Mouse (Mus musculus) lung, postnatal 0 days (tissue): ENCODE results near the gene Gpc6. TPM values are rescaled to one million over a fixed set of nuclear protein-coding genes. Genes with fewer than 3 reads are reported as not detected.

Source experiments
- ATAC-seq: fragments of 200-750 bp; cut with Nextera tagmentation; 2 replicates; pipeline ENCODE4 v1.8.0; 2017; ENCODE audit warnings: moderate library complexity
- DNase-seq: peaks from one replicate; pipeline ENCODE4 v3.0.0-alpha.2; 2016; ENCODE audit warnings: low spot score
- H3K27ac ChIP-seq: fragments of 300-500 bp; sonication (generic); 2 replicates; pipeline ENCODE4 v1.5.1; 2014; ENCODE audit warnings: antibody characterized with exemption, mild to moderate bottlenecking, low read length, mixed read lengths
- H3K27me3 ChIP-seq: fragments of 300-500 bp; sonication (generic); replicated peaks from 2 replicates; pipeline ENCODE4 v1.6.1; 2014; ENCODE audit warnings: low read length, mixed read lengths; ENCODE audit not compliant: insufficient read depth
- H3K36me3 ChIP-seq: fragments of 300-500 bp; sonication (generic); 2 replicates; pipeline ENCODE4 v1.6.1; 2014; ENCODE audit warnings: low read length, mixed read lengths; ENCODE audit not compliant: insufficient read depth
- H3K4me1 ChIP-seq: fragments of 300-500 bp; sonication (generic); 2 replicates; pipeline ENCODE4 v1.6.1; 2014; ENCODE audit warnings: antibody characterized with exemption, low read depth, low read length, mixed read lengths; ENCODE audit not compliant: insufficient read depth
- H3K4me2 ChIP-seq: fragments of 300-500 bp; sonication (generic); replicated peaks from 2 replicates; pipeline ENCODE4 v1.6.1; 2014; ENCODE audit warnings: low read depth, mild to moderate bottlenecking, low read length, moderate library complexity, mixed read lengths
- H3K4me3 ChIP-seq: fragments of 300-500 bp; sonication (generic); 2 replicates; pipeline ENCODE4 v1.5.1; 2014; ENCODE audit warnings: low read depth, low read length
- H3K9ac ChIP-seq: fragments of 300-500 bp; sonication (generic); replicated peaks from 2 replicates; pipeline ENCODE4 v1.6.1; 2014; ENCODE audit warnings: low read depth, mild to moderate bottlenecking
- H3K9me3 ChIP-seq: fragments of 300-500 bp; sonication (generic); 2 replicates; pipeline ENCODE4 v1.6.1; 2016; ENCODE audit warnings: low read length, mixed read lengths
- CTCF ChIP-seq: IDR thresholded peaks from 2 replicates; pipeline ENCODE4 v1.5.1; 2016; ENCODE audit warnings: antibody characterized with exemption, mild to moderate bottlenecking
- EP300 ChIP-seq: IDR thresholded peaks from 2 replicates; pipeline ENCODE4 v1.6.1; 2016; ENCODE audit warnings: antibody characterized with exemption, mild to moderate bottlenecking, control low read depth
- WGBS: fragments of 180-500 bp; shearing (Covaris S2); extraction: QIAGEN DNeasy Blood & Tissue Kit; methylation state at CpG from one replicate; pipeline ENCODE4 v1.1.7; 2014; 5-methylcytosine and 5-hydroxymethylcytosine counted together
- polyA plus RNA-seq: library from polyadenylated mRNA; unstranded; fragments of >200 nt; fragmentation: Nextera tagmentation; extraction: Ambion mirVana; gene quantifications from 2 replicates; pipeline ENCODE4 v1.2.1, GENCODE M21; 2015

The Gpc6 gene
- polyA plus RNA-seq, 1 experiment from 2014 or later = 3.1 TPM

GRCm38 (mm10) chr14:117785507-117786085, 860.5 kb downstream of the Gpc6 start:
- H3K9ac ChIP-seq = no peak overlapping the region
- 59% methylated on average over 15 of the region's 15 CpGs for WGBS
- H3K4me1 ChIP-seq = no peaks in the 10 kb centered on the region
- no peak overlapping the region for H3K27ac ChIP-seq
- no peaks in the 10 kb centered on the region for H3K36me3 ChIP-seq
- TF ChIP-seq CTCF (no peak), EP300 (no peak)
- no peaks in the 10 kb centered on the region for H3K27me3 ChIP-seq
- ATAC-seq (no peak), DNase-seq (no peak)
- H3K9me3 ChIP-seq = no peaks in the 10 kb centered on the region
- H3K4me2 ChIP-seq = no peak overlapping the region
- no peak overlapping the region for H3K4me3 ChIP-seq

- H3K9me3 ChIP-seq = no peaks in the 10 kb centered on the region
- TF ChIP-seq CTCF = no peak
- no peak for TF ChIP-seq EP300
- WGBS = 60% methylated on average over 7 of the region's 7 CpGs
- ATAC-seq (no peak), DNase-seq (no peak)
- peak overlapping the region; percentile 23; the same call in 1 of the 2 replicates for H3K4me2 ChIP-seq
- H3K4me1 ChIP-seq = no peaks in the 10 kb centered on the region
- H3K27ac ChIP-seq = no peak overlapping the region
- H3K4me3 ChIP-seq = no peak overlapping the region
- no peak overlapping the region for H3K9ac ChIP-seq
- no peaks in the 10 kb centered on the region for H3K36me3 ChIP-seq
- H3K27me3 ChIP-seq = no peaks in the 10 kb centered on the region
These were observed 861.5 kb downstream of the Gpc6 start for GRCm38 (mm10) chr14:117786647-117787046.

- ATAC-seq (no peak), DNase-seq (no peak)
- Histone ChIP-seq H3K9me3 (no peaks in the 10 kb centered on the region), H3K9ac (no peak overlapping the region), H3K4me1 (no peaks in the 10 kb centered on the region), H3K27ac (no peak overlapping the region), H3K4me3 (no peak overlapping the region), H3K27me3 (no peaks in the 10 kb centered on the region), H3K36me3 (no peaks in the 10 kb centered on the region), H3K4me2 (no peak overlapping the region)
- TF ChIP-seq EP300 (no peak), CTCF (no peak)
- 89% methylated on average over 2 of the region's 2 CpGs for WGBS
These were observed 869.8 kb downstream of the Gpc6 start for GRCm38 (mm10) chr14:117794874-117795273.

- 63% methylated on average over 5 of the region's 5 CpGs for WGBS
- H3K9me3 ChIP-seq = no peaks in the 10 kb centered on the region
- DNase-seq = no peak
- no peak overlapping the region for H3K27ac ChIP-seq
- no peak overlapping the region for H3K9ac ChIP-seq
- H3K4me3 ChIP-seq = no peak overlapping the region
- H3K36me3 ChIP-seq = no peaks in the 10 kb centered on the region
- ATAC-seq = no peak
- TF ChIP-seq CTCF (no peak), EP300 (no peak)
- H3K27me3 ChIP-seq = no peaks in the 10 kb centered on the region
- H3K4me1 ChIP-seq = no peaks in the 10 kb centered on the region
- H3K4me2 ChIP-seq = no peak overlapping the region
These were observed 871.5 kb downstream of the Gpc6 start for GRCm38 (mm10) chr14:117796661-117797060.

DNA sequence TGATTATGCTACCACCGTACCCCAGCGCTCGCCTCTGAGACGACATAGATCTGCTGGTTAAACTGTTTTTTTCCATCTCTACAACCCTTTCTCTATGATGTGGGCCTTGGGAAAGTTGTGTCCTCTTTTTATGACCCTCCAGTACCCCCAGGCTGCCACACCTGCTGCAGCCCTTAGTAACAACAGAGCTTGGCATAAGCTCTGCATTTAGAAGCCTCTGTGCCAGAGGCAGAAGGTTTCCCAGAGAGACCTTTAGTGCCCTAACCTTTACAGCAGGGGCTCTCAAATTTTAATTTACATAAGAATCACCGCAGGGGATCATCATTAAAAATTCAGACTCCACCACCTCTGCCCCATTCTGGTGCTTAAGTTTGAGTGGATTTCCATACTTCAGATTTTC, 875.3 kb downstream of the Gpc6 start:
- 92% methylated on average over 5 of the region's 5 CpGs for whole genome bisulfite sequencing
- H3K4me1 ChIP-seq = no peaks in the 10 kb centered on the region
- no peak overlapping the region for H3K4me2 ChIP-seq
- H3K27me3 ChIP-seq = no peaks in the 10 kb centered on the region
- H3K9me3 ChIP-seq = no peaks in the 10 kb centered on the region
- H3K27ac ChIP-seq = no peak overlapping the region
- no peak overlapping the region for H3K4me3 ChIP-seq
- no peak overlapping the region for H3K9ac ChIP-seq
- TF ChIP-seq EP300 (no peak), CTCF (no peak)
- DNase-seq (no peak), ATAC-seq (no peak)
- H3K36me3 ChIP-seq = no peaks in the 10 kb centered on the region

- no peaks in the 10 kb centered on the region for H3K9me3 ChIP-seq
- H3K9ac ChIP-seq = no peak overlapping the region
- no peaks in the 10 kb centered on the region for H3K27me3 ChIP-seq
- H3K4me2 ChIP-seq = no peak overlapping the region
- no peaks in the 10 kb centered on the region for H3K4me1 ChIP-seq
- DNase-seq = no peak
- 92% methylated on average over 4 of the region's 4 CpGs for WGBS
- no peaks in the 10 kb centered on the region for H3K36me3 ChIP-seq
- H3K4me3 ChIP-seq = no peak overlapping the region
- H3K27ac ChIP-seq = no peak overlapping the region
- TF ChIP-seq CTCF (no peak), EP300 (no peak)
- ATAC-seq = no peak
These were observed 882.7 kb downstream of the Gpc6 start for GRCm38 (mm10) chr14:117807846-117808245.

- no peak for TF ChIP-seq CTCF
- Histone ChIP-seq H3K9me3 (no peaks in the 10 kb centered on the region), H3K36me3 (no peaks in the 10 kb centered on the region), H3K9ac (no peak overlapping the region), H3K4me3 (no peak overlapping the region), H3K27me3 (no peaks in the 10 kb centered on the region), H3K27ac (no peak overlapping the region), H3K4me1 (no peaks in the 10 kb centered on the region), H3K4me2 (no peak overlapping the region)
- WGBS = 86% methylated on average over 2 of the region's 2 CpGs
- DNase-seq = no peak
- ATAC-seq = no peak
These were observed 883.2 kb downstream of the Gpc6 start for GRCm38 (mm10) chr14:117808326-117808725.
